Mouse (Mus musculus) cortical plate, adult 2 months (tissue): ENCODE measurements around the gene Zfp740. TPM values are rescaled to one million over a fixed set of nuclear protein-coding genes. Genes with fewer than 3 reads are reported as not detected.
"Not testable (repeated sequence)": the region's sequence is repeated elsewhere in the genome, so short reads cannot be mapped to it uniquely, and the experiment has no call there.

Experiments used
- H3K27ac ChIP-seq: fragments of 200-500 bp; 2 replicates; pipeline ENCODE4 v1.5.1; 2012; ENCODE audit warnings: low read length, control low read depth, inconsistent platforms; ENCODE audit not compliant: insufficient read depth
- H3K4me1 ChIP-seq: fragments of 200-500 bp; 2 replicates; pipeline ENCODE4 v1.6.1; 2011; ENCODE audit warnings: low read length; ENCODE audit not compliant: control insufficient read depth, insufficient read depth
- H3K4me3 ChIP-seq: fragments of 200-500 bp; 2 replicates; pipeline ENCODE4 v1.5.1; 2011; ENCODE audit warnings: mild to moderate bottlenecking, low read length, control low read depth; ENCODE audit not compliant: insufficient read depth
- CTCF ChIP-seq: fragments of 200-500 bp; IDR thresholded peaks from 2 replicates; pipeline ENCODE4 v1.5.1; 2011; ENCODE audit warnings: mild to moderate bottlenecking, control low read depth, low read length; ENCODE audit not compliant: insufficient read depth; ENCODE audit errors: extremely low read depth
- POLR2A ChIP-seq: fragments of 200-500 bp; IDR thresholded peaks from 2 replicates; pipeline ENCODE4 v1.6.1; 2011; ENCODE audit warnings: mild to moderate bottlenecking, low read length, control low read depth; ENCODE audit not compliant: insufficient read depth; ENCODE audit errors: extremely low read depth
- polyA plus RNA-seq: library from polyadenylated mRNA; depleted of rRNA; stranded (reverse); fragments of >200 nt; gene quantifications from 2 replicates; pipeline ENCODE4 v1.2.3, GENCODE M21; 2012

Zfp740 gene
- polyA plus RNA-seq, 1 experiment, result 51.3 TPM

DNA sequence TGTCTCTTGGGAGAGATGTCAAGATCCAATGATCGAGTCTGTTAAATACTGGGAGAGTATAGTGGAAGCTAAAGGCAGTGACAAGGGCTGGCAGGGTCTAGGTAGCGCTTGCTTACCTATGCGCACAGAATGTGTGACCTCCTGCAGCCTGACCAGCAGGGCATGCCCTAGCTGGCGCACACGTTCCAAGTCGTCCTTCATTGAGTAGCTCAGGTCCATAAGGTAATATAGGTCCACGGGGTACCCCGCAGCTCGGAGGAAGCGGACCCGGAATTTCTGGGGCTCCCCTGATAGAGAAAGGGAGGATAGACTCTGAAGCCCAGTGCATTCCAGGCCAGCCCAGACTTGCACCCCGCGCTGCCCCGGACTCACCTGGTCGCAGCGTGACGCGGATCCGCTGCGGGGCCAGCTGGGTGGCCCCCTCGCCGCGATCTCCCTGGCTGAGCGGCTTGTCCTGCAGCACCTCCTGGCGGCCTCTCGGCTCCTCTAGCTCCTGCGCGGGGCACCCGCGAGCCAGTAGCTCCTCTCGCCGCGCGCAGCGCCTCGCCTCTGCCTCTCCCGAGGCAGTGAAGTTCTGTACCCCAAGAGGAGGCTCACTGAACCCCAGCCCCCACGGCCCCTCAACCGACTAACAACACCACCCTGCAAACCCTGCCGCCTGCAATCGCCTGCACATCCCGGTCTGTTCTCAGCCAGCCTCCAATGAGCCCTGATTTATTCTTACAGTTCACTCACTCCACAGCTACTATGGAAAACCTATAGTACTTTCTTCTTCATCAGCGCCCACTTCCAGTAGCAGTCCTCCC lies 21.3 kb downstream of the Zfp740 start:
- 0 out of 2 replicates have a peak, but pooled peaks cover 2% of the 10 kb centered on the region for H3K4me1 ChIP-seq
- peak overlapping the region; percentile 27 for H3K4me3 ChIP-seq
- no peak overlapping the region for H3K27ac ChIP-seq
- TF ChIP-seq POLR2A (no peak), CTCF (peak; percentile 51)

GRCm38 (mm10) chr15:102224992-102225617 lies 22.1 kb downstream of the Zfp740 start:
- TF ChIP-seq POLR2A (no peak), CTCF (no peak)
- Histone ChIP-seq H3K27ac (no peak overlapping the region), H3K4me1 (0 out of 2 replicates have a peak, but pooled peaks cover 2% of the 10 kb centered on the region), H3K4me3 (peak overlapping the region; percentile 27; the same call in 1 of the 2 replicates)

DNA sequence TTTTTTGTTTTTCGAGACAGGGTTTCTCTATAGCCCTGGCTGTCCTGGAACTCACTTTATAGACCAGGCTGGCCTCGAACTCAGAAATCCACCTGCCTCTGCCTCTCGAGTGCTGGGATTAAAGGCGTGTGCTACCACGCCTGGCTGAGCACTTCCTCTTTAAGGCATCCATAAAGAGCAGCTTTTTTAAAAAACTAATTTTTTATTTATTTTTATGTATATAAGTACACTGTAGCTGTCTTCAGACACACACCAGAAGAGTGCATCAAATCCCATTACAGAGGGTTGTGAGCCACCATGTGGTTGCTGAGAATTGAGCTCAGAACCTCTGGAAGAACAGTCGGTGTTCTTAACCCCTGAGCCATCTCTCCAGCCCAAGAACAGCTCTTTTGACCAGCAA lies 22.6 kb downstream of the Zfp740 start:
- H3K27ac ChIP-seq, H3K4me1 ChIP-seq, H3K4me3 ChIP-seq: not testable (repeated sequence)

DNA sequence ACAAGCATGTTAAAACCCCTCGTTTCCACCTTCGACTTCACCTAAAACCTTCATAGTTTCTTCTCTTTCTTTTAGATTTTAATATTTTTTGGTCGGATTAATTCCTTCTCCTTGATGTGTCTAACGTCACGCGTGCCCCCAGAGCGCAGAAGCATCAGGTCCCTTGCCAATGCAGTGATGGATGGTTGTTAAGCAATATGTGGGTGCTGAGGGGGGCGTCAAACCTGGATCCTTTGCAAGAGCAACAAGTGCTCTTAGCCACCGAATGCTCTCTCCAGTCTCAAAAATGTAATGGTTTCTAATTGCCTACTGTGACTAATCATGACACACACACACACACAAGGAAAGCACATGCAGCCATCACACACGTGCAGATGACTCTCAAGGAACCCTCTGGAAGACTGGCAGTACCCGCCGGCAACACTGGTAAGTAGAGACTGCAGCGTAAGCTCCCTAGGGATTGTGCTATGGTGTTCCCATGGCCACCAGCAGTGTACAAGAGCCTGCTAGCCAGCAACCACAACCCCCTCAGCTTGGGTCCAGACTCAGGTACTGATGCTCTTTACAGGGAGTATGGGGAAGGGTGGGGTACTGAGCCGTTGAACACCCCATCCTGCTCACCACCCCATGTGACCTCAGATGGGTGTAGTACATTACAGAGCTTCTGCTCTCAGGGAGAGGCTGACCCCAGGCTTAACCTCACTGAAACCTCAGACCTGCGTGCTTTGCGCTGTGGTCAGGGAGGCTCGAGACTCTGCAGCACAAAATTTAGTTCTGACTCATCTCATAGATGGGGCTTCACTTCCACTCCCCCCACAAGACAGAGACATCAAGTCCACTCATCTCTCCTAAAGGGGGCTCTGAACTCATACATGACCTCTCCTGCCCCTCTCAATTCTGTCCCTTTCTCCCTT lies 27.6 kb downstream of the Zfp740 start:
- no peak for TF ChIP-seq CTCF
- no peak for TF ChIP-seq POLR2A
- Histone ChIP-seq H3K27ac (no peak overlapping the region), H3K4me3 (no peak overlapping the region), H3K4me1 (no peaks in the 10 kb centered on the region)

GRCm38 (mm10) chr15:102231748-102232147 lies 28.7 kb downstream of the Zfp740 start, which contains the start of gene Itgb7:
TSS of gene Itgb7 (minus strand) at chr15:102231944.
- no peak within 1 kb of the TSS for H3K27ac ChIP-seq
- H3K4me1 ChIP-seq, result no peaks in the 10 kb centered on the region
- no peak within 1 kb of the TSS for H3K4me3 ChIP-seq

DNA sequence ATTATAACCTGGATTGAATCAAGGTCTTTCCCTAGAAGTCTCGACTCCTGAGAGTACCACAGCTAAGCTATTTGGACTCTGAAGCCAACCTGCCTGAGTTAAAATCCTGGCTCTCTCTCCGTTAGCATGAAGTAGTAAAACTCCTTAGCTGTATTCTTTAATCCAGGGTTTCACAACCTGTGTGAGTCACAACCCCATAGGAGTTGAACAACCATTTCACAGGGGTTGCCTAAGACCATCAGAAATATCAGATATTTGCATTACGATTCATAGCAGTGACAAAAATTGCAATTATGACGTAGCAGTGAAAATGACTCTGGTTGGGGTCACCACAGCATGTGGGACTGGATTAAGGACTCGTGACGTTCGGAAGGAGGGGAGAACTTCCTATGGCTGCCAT lies 29.7 kb downstream of the Zfp740 start:
- Histone ChIP-seq H3K4me1 (no peaks in the 10 kb centered on the region), H3K27ac (no peak overlapping the region), H3K4me3 (no peak overlapping the region)
- TF ChIP-seq POLR2A (no peak), CTCF (no peak)

More at GRCm38 (mm10) chr15:102231748-102232147, 28.7 kb downstream of the Zfp740 start, which contains the start of gene Itgb7:
- TF ChIP-seq CTCF (no peak), POLR2A (no peak)

- H3K4me1 ChIP-seq, result no peaks in the 10 kb centered on the region
- H3K27ac ChIP-seq, result no peak overlapping the region
- H3K4me3 ChIP-seq, result no peak overlapping the region
- TF ChIP-seq POLR2A (no peak), CTCF (no peak)
Measured at GRCm38 (mm10) chr15:102233896-102234295, 30.8 kb downstream of the Zfp740 start.

DNA sequence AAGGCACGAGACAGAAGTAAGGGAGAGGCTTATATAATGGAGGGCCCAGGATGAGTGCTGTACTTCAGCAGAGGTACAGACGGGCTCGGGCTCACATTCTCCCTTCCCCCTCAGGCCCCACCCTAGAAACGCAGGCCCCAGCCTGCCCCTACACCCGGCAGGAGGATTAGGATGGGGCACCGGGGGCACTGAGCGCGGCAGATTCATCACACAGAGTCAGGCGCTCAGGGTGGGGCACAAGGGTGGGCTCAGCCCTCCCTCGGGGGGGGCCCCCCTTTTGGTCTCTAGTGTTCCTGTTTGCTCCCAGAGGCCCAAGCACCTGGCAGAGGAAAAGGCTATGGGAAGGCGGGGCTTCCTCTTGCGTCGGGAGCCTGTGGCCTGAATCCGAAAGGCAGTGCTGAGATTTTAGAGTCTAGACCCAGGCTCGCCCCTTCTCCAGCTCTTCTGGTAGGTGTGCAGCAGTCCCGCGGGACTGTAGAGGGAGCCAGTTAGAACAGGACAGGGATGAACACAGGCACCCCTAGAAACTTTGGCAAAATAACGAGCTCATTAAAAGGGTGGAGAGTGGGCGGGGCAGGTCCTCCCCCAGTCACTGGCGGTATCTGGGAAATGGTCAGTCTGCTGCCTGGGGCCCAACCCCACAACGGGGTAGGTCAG lies 32.5 kb downstream of the Zfp740 start:
- Histone ChIP-seq H3K27ac (no peak overlapping the region), H3K4me1 (no peaks in the 10 kb centered on the region), H3K4me3 (no peak overlapping the region)
- no peak for TF ChIP-seq CTCF

DNA sequence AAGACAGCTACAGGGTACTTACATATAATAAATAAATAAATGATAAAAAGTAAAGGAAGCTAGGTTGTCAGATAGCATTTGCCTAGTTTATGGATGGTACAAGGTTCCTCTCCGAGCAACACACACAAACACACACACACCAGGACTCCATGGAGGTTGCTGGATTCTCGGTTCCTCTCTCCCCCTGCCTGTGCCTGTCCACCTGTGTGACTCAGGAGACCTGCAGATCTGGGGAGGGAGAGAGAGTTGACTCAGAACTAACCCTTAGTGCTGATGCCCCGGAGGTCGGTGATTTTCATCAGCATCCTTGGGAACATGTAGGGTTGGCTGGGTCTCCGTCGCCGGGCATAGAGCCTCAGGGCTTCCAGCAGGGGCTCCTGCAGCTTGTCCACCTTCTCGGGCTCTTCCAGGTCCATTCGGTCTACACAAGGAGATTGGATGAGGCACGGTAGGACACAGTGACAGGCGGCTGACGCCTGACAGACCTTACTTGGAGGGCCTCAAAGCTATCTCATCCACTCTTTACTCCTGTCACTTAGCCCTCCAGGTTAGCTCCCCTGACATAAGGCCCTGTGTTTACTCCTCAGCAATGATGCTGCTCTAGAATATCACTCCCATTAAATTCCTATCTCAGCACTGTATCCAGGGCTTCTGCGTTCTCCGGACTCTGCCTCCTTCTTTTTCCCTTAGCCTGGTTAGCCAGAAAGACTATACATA lies 35.7 kb downstream of the Zfp740 start:
- H3K27ac ChIP-seq, result no peak overlapping the region
- H3K4me3 ChIP-seq, result no peak overlapping the region
- TF ChIP-seq POLR2A, result no peak
- no peak for TF ChIP-seq CTCF
- no peaks in the 10 kb centered on the region for H3K4me1 ChIP-seq
